Mouse (Mus musculus) bone marrow macrophage, adult 2 months (primary cell): ENCODE data around the gene 2310022A10Rik. TPM values are rescaled to one million over a fixed set of nuclear protein-coding genes. Genes with fewer than 3 reads are reported as not detected.

ENCODE experiments used
- H3K27ac ChIP-seq: 2 replicates; pipeline ENCODE4 v1.5.1; 2012; ENCODE audit warnings: low read depth, low read length; ENCODE audit not compliant: insufficient read depth
- H3K4me1 ChIP-seq: 2 replicates; pipeline ENCODE4 v1.6.1; 2012; ENCODE audit warnings: low read length; ENCODE audit not compliant: control insufficient read depth, insufficient read depth
- H3K4me3 ChIP-seq: 2 replicates; pipeline ENCODE4 v1.5.1; 2012; ENCODE audit warnings: mild to moderate bottlenecking, low read length, moderate library complexity; ENCODE audit not compliant: insufficient read depth
- CTCF ChIP-seq: IDR thresholded peaks from 2 replicates; pipeline ENCODE4 v1.5.1; 2012; ENCODE audit warnings: low read depth, mild to moderate bottlenecking, low read length, moderate library complexity
- POLR2A ChIP-seq: IDR thresholded peaks from 2 replicates; pipeline ENCODE4 v1.6.1; 2012; ENCODE audit warnings: mild to moderate bottlenecking, low read depth, low read length, borderline replicate concordance
- polyA plus RNA-seq: library from polyadenylated mRNA; stranded (reverse); fragments of >200 nt; gene quantifications from 2 replicates; pipeline ENCODE4 v1.2.4, GENCODE M21; 2012; ENCODE audit not compliant: missing spikeins, insufficient read depth, insufficient read length

2310022A10Rik gene
- polyA plus RNA-seq, 1 experiment: 59.8 TPM

- H3K4me1 ChIP-seq: peaks cover 31% of the 10 kb centered on the region
- no peak overlapping the region for H3K27ac ChIP-seq
- TF ChIP-seq CTCF (no peak), POLR2A (no peak)
- no peak overlapping the region for H3K4me3 ChIP-seq
Observed at GRCm38 (mm10) chr7:27560978-27561377, 7.9 kb downstream of the 2310022A10Rik start.

DNA sequence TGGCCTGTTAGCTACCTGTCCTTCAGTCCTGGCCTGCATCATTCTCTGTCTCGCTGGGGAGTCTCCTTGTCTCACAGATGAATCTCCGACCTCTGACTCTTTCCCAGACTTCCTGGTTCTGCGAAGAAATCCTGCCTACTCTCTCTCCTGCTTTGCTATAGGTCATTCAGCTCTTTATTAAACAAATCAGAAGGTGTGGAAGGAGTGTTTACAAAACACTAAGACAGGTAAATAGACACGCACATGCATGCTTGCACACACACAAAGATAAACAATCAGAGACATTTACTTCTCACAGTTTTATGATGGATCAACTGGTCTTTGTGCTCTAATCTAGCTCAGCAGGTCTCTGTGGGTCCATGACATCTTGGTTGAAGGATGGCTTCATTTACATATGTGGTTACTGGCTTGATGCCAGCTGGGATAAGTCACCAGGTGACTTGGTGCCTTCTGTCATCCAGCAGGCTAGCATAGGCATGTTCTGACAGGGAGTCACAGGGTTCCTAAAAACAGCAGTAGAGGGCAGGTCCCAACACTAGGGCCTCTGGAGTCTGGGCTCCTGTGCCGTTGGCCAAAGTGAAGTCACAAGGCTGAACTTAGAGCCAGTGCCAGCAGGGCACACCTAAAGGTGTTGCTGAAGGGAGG is 16.7 kb downstream of the 2310022A10Rik start:
- Histone ChIP-seq H3K27ac (no peak overlapping the region), H3K4me1 (peaks cover 24% of the 10 kb centered on the region), H3K4me3 (no peak overlapping the region)
- TF ChIP-seq CTCF (no peak), POLR2A (no peak)

DNA sequence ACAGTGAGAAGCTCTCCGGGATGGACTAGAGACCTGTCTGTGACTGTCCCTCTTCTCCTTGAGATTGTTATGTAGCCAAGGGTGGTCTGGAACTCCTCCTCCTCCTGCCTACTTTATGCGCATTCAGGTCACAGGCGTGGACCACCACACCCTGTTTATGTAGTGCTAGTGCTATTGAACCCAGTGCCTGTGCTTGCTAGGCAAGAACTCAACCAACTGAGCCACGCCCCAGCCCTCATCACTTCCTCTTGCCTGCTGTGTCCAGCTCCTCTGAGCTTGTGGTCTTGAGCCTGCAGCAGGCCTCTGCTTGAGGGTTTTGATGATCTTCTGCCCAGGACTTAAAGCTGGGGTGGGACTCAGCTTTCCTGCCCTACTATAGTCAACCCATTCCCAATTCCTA is 19.1 kb downstream of the 2310022A10Rik start:
- Histone ChIP-seq H3K4me3 (no peak overlapping the region), H3K4me1 (peaks cover 36% of the 10 kb centered on the region), H3K27ac (peak overlapping the region; percentile 50)
- no peak for TF ChIP-seq POLR2A
- TF ChIP-seq CTCF: no peak

GRCm38 (mm10) chr7:27574124-27574880 is 21.3 kb downstream of the 2310022A10Rik start:
- Histone ChIP-seq H3K4me3 (peak overlapping the region; percentile 25), H3K4me1 (peaks cover 41% of the 10 kb centered on the region), H3K27ac (peak overlapping the region; percentile 87)
- no peak for TF ChIP-seq CTCF
- TF ChIP-seq POLR2A: no peak

GRCm38 (mm10) chr7:27576914-27577313 is 23.9 kb downstream of the 2310022A10Rik start:
- Histone ChIP-seq H3K4me1 (peaks cover 50% of the 10 kb centered on the region), H3K4me3 (no peak overlapping the region), H3K27ac (peak overlapping the region; percentile 67)
- TF ChIP-seq POLR2A (no peak), CTCF (peak; percentile 37; the same call in 1 of the 2 replicates)

GRCm38 (mm10) chr7:27577589-27577988 is 24.6 kb downstream of the 2310022A10Rik start:
- H3K4me1 ChIP-seq: peaks cover 46% of the 10 kb centered on the region
- no peak overlapping the region for H3K4me3 ChIP-seq
- peak overlapping the region; percentile 67 for H3K27ac ChIP-seq
- TF ChIP-seq POLR2A: no peak
- TF ChIP-seq CTCF: no peak

DNA sequence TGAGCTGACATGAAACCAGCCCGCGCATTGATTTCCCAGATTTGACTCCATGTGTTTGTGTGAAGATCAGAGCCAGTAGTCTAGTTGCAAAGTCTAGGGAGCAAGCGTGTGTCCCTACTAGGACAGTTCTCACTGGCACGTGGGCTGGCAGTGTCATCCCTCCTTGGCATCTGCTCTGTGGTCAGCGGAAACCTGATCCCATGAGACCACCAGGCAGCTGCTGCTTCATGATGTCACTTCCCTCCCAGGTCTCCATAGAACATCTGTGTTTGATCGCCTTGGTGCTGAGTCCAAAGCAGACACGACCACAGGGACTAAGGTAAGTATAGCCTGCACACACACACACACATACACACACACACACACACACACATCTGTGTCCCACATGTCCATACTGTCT is 25.4 kb downstream of the 2310022A10Rik start:
- Histone ChIP-seq H3K4me1 (peaks cover 43% of the 10 kb centered on the region), H3K4me3 (no peak overlapping the region), H3K27ac (no peak overlapping the region)
- no peak for TF ChIP-seq POLR2A
- TF ChIP-seq CTCF: no peak

DNA sequence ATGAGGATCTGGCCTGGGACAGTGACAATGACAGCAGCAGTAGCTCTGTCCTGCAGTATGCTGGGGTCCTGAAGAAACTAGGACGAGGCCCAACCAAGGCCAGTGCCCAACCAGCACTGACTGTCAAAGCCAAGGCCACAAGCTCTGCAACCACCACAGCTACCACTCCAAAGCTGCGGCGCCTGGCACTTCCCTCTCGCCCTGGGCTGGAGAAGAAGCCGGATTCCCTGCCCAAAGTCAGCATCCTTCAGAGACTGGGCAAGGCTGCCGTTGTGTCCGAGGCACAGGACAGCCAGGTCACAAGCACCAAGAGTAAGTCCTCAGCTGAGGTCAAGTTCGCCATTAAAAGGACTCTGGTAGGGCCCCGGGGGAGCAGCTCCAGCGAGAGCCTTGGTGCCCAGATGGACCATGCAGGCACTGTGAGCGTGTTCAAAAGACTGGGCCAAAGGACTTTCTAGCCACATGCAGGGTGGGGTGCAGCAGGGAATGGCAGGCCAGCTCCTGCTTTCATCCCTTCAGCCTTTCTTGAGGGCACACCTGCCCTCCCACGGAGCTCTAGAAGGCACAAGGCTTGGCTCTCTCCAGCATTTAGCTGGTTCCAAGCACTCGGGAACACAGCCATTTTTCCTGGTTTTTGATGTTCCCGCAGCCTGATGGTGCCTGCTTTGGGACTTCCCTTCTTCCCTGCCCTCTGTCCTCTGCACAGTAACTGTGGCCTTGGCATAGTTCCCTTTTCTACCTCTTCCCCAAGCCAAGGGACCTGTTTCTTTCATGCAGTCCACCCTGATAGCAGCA is 27.5 kb downstream of the 2310022A10Rik start:
- TF ChIP-seq POLR2A (no peak), CTCF (no peak)
- Histone ChIP-seq H3K27ac (peak overlapping the region; percentile 21), H3K4me1 (peaks cover 26% of the 10 kb centered on the region), H3K4me3 (no peak overlapping the region)

DNA sequence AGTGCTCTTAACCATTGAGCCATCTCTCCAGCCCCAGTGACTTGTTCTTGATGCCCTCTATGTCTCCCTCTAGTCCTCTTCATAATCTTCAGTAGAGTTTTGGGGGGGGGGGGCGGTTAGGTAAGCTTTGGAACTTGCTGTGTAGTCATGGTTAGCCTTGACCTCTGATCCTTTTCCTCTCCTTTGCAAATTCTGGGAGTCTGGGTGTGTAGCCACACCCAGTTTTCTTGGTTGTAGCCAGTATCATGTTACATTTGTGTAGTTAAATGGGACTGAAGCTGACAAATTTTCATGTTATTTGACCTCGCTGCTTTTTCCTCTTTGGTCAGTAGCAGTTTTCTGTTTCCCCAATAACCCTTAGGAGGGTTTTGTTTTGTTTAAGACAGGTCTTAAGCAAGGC is 33.8 kb downstream of the 2310022A10Rik start:
- TF ChIP-seq POLR2A: no peak
- TF ChIP-seq CTCF: no peak
- no peak overlapping the region for H3K27ac ChIP-seq
- peaks cover 11% of the 10 kb centered on the region for H3K4me1 ChIP-seq
- H3K4me3 ChIP-seq: no peak overlapping the region

DNA sequence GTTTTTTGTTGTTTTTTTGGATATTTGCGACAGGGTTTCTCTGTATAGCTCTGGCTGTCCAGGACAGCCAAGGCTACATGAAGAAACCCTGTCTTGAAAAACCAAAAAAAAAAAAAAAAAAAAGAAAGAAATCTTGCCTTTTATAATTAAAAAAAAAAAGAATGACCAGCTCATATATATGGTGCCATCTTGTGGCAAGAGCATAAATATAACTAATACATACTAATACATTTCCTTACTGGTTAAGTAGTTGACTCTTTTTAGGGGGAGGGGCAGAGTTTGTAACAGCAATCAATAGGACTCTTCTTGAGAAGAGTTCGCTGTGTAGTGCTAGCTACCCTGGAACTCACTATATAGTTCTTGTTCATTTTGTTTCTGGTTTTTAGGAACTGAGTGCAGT is 34.7 kb downstream of the 2310022A10Rik start:
- TF ChIP-seq CTCF (no peak), POLR2A (no peak)
- H3K4me1 ChIP-seq: peaks cover 11% of the 10 kb centered on the region
- H3K27ac ChIP-seq: peak overlapping the region; percentile 41
- H3K4me3 ChIP-seq: no peak overlapping the region
